Mouse (Mus musculus) heart, adult 2 months (tissue): ENCODE measurements at regions not wholly inside any gene's neighbourhood (a gene's known extent, or its start where the extent isn't known, plus 50 kb on each side); places are given as distances from the start of the nearest gene placed in this dataset.
"Not testable (repeated sequence)": the region's sequence is repeated elsewhere in the genome, so short reads cannot be mapped to it uniquely, and the experiment has no call there.

Source experiments
- CTCF ChIP-seq: fragments of 200-600 bp; IDR thresholded peaks from 2 replicates; pipeline ENCODE4 v1.8.1; 2022; ENCODE audit warnings: antibody characterized with exemption, mild to moderate bottlenecking, moderate library complexity
- EP300 ChIP-seq: fragments of 200-500 bp; IDR thresholded peaks from 2 replicates; pipeline ENCODE4 v1.6.1; 2011; ENCODE audit warnings: low read depth, low read length, control low read depth; ENCODE audit not compliant: insufficient read depth

- TF ChIP-seq EP300, CTCF: not testable (repeated sequence)
Measured at GRCm38 (mm10) chr12:115742039-115742438, 305.5 kb upstream of the Zfp386 start.
